Mouse (Mus musculus) cortical plate, adult 2 months (tissue): ENCODE measurements around the gene Teddm1b.

Experiments
- CTCF ChIP-seq: fragments of 200-500 bp; IDR thresholded peaks from 2 replicates; pipeline ENCODE4 v1.5.1; 2011; ENCODE audit warnings: mild to moderate bottlenecking, control low read depth, low read length; ENCODE audit not compliant: insufficient read depth; ENCODE audit errors: extremely low read depth
- POLR2A ChIP-seq: fragments of 200-500 bp; IDR thresholded peaks from 2 replicates; pipeline ENCODE4 v1.6.1; 2011; ENCODE audit warnings: mild to moderate bottlenecking, low read length, control low read depth; ENCODE audit not compliant: insufficient read depth; ENCODE audit errors: extremely low read depth

GRCm38 (mm10) chr1:153909213-153909962 is 35.2 kb downstream of the Teddm1b start:
- TF ChIP-seq CTCF (no peak), POLR2A (no peak)
